Mouse (Mus musculus): ENCODE results near the gene Jam3. TPM values are rescaled to one million over a fixed set of nuclear protein-coding genes. Genes with fewer than 3 reads are reported as not detected.

Gene Jam3
- polyA plus RNA-seq, 1 experiment from 2014 or later: 47.4 TPM

- H3K4me2 ChIP-seq: no peak overlapping the region
- ATAC-seq (ENCODE audit: insufficient number of reproducible peaks, low FRiP score): no peak
- no peaks in the 10 kb centered on the region for H3K9me3 ChIP-seq (replicated peaks)
- H3K27ac ChIP-seq (ENCODE audit: poor library complexity, severe bottlenecking): no peak overlapping the region
- no peak overlapping the region for H3K4me3 ChIP-seq
- H3K27me3 ChIP-seq (replicated peaks): no peaks in the 10 kb centered on the region
- WGBS: 97% methylated on average over 1 of the region's 1 CpGs
- no peaks in the 10 kb centered on the region for H3K4me1 ChIP-seq (replicated peaks)
- H3K9ac ChIP-seq: no peak overlapping the region
- peaks cover 91% of the 10 kb centered on the region for H3K36me3 ChIP-seq
Observed at GRCm38 (mm10) chr9:27090134-27090533, 65.1 kb downstream of the Jam3 start.

DNA sequence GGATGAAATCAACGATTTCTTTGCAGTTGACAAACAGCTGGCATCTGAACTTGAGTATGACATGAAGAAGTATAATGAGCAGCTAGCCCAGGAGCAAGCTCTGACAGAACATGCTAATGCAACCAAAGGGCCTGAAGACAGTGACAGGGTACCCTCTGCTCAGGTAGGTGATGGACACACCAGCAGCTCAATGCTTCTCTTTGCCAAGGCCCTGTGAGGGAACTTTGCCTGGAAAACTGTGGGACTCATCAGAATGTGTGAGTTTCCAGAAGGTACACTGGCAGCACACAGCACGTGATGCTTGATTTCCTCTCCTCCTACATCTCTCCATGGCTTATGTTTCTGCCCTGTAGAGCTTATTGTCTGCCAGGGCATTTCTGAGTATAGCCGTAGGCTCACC lies 67.8 kb downstream of the Jam3 start:
- Histone ChIP-seq H3K27ac (ENCODE audit: poor library complexity, severe bottlenecking) (no peak overlapping the region), H3K9ac (no peak overlapping the region), H3K36me3 (peaks cover 92% of the 10 kb centered on the region), H3K4me3 (no peak overlapping the region), H3K4me1 (replicated peaks) (0 out of 2 replicates have a peak, but pooled peaks cover 3% of the 10 kb centered on the region), H3K9me3 (replicated peaks) (no peaks in the 10 kb centered on the region), H3K27me3 (replicated peaks) (no peaks in the 10 kb centered on the region), H3K4me2 (no peak overlapping the region)
- WGBS: 89% methylated on average over 3 of the region's 3 CpGs
- ATAC-seq (ENCODE audit: insufficient number of reproducible peaks, low FRiP score): no peak

- 0 out of 2 replicates have a peak, but pooled peaks cover 8% of the 10 kb centered on the region for H3K4me1 ChIP-seq (replicated peaks)
- no peak overlapping the region for H3K4me2 ChIP-seq
- H3K9me3 ChIP-seq (replicated peaks): no peaks in the 10 kb centered on the region
- 62% methylated on average over 5 of the region's 5 CpGs for WGBS
- no peak overlapping the region for H3K9ac ChIP-seq
- no peak overlapping the region for H3K4me3 ChIP-seq
- H3K27me3 ChIP-seq (replicated peaks): no peaks in the 10 kb centered on the region
- ATAC-seq (ENCODE audit: insufficient number of reproducible peaks, low FRiP score): no peak
- H3K36me3 ChIP-seq: peaks cover 90% of the 10 kb centered on the region
- no peak overlapping the region for H3K27ac ChIP-seq (ENCODE audit: poor library complexity, severe bottlenecking)
Observed at GRCm38 (mm10) chr9:27086256-27086655, 69.0 kb downstream of the Jam3 start.

DNA sequence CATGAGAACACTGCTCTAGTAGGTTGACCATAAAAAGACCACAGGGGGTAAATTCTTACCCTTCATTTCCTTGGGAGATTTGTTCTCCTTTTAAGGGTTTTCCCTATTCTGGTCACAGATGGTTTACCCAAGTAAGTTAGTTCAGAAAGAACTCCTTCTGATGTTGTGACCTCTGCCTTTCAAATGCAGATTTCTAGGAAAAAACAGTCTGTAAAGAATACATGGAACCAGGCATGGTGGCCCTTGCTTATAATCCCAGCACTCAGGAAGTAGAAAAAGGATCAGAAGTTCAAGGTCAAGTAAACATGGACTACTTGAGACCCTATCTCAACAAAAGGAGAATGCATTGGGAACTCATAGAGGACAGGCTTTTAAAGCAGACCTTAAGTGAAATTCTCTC lies 79.4 kb downstream of the Jam3 start:
- ATAC-seq (ENCODE audit: insufficient number of reproducible peaks, low FRiP score): no peak
- Histone ChIP-seq H3K4me1 (replicated peaks) (peaks cover 8% of the 10 kb centered on the region; the same call in 1 of the 2 replicates), H3K27ac (ENCODE audit: poor library complexity, severe bottlenecking) (no peak overlapping the region), H3K9me3 (replicated peaks) (no peaks in the 10 kb centered on the region), H3K4me2 (no peak overlapping the region), H3K27me3 (replicated peaks) (no peaks in the 10 kb centered on the region), H3K36me3 (peaks cover 63% of the 10 kb centered on the region), H3K4me3 (no peak overlapping the region), H3K9ac (no peak overlapping the region)

DNA sequence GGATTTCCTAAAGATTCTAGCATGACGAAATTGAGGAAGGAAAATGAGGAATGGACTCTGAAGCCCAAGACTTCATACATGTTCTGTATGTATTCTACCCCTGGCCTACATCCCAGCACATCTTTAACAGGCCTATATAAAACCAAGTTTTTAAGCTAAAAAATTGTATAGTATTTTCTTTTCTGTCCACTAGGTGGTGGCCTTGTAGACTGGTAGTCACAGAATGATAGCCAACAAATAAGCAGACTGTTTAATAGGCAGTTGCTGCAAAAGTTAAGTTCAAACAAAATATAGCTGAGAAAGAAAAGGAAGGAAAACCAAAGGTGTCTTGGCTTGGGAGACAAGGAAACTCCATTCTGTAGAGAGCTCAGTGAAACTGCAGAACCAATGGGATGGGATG lies 80.5 kb downstream of the Jam3 start:
- Histone ChIP-seq H3K36me3 (peaks cover 64% of the 10 kb centered on the region), H3K4me1 (replicated peaks) (peaks cover 8% of the 10 kb centered on the region; the same call in 1 of the 2 replicates), H3K4me3 (no peak overlapping the region), H3K9me3 (replicated peaks) (no peaks in the 10 kb centered on the region), H3K4me2 (no peak overlapping the region), H3K27me3 (replicated peaks) (no peaks in the 10 kb centered on the region), H3K9ac (no peak overlapping the region), H3K27ac (ENCODE audit: poor library complexity, severe bottlenecking) (no peak overlapping the region)
- ATAC-seq (ENCODE audit: insufficient number of reproducible peaks, low FRiP score): no peak
- WGBS: 57% methylated on average over 1 of the region's 1 CpGs

DNA sequence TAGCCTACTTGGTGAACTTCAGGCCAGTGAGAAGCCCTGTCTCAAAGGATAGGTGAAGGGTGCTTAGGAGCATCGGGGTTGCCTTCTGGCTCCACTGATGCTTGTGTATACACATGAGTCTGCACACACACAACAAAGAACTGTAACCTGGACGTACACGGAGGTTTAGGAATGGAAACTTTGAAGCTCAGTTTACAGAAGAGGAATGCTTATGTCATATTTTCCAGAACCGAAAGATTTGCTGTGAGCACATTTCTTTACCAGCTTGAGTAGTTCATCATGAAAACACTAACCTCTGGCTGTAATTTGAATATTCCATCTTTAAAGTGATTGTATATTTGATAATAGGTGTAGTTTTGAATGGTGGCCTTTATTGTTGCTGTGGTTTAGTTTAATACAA lies 84.3 kb downstream of the Jam3 start:
- 82% methylated on average over 4 of the region's 4 CpGs for WGBS
- Histone ChIP-seq H3K4me3 (no peak overlapping the region), H3K9me3 (replicated peaks) (no peaks in the 10 kb centered on the region), H3K4me2 (no peak overlapping the region), H3K27ac (ENCODE audit: poor library complexity, severe bottlenecking) (no peak overlapping the region), H3K4me1 (replicated peaks) (peaks cover 8% of the 10 kb centered on the region; the same call in 1 of the 2 replicates), H3K9ac (no peak overlapping the region), H3K36me3 (peaks cover 80% of the 10 kb centered on the region), H3K27me3 (replicated peaks) (no peaks in the 10 kb centered on the region)
- ATAC-seq (ENCODE audit: insufficient number of reproducible peaks, low FRiP score): no peak

DNA sequence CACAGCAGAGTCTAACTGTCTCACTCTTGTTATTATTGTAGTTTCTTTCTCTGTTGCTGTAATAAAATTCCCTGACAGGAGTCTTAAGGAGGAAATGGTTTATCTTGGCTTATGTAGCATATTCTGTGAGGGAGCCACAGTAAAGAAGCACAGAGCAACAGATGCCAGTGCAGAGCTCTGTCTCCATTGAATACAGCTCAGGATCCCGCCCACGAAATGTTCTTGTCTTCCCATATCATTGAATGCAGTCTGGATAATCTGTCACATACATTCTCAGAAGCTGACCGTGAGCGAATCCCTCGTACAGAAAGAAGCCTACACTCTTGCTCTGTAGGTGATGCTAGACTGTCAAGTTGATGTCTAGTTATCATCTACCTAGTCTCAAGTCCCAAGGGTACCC lies 96.9 kb downstream of the Jam3 start:
- Histone ChIP-seq H3K27ac (ENCODE audit: poor library complexity, severe bottlenecking) (no peak overlapping the region), H3K9me3 (replicated peaks) (no peaks in the 10 kb centered on the region), H3K36me3 (peaks cover 79% of the 10 kb centered on the region), H3K4me1 (replicated peaks) (no peaks in the 10 kb centered on the region), H3K9ac (no peak overlapping the region), H3K27me3 (replicated peaks) (no peaks in the 10 kb centered on the region), H3K4me2 (no peak overlapping the region), H3K4me3 (no peak overlapping the region)
- 93% methylated on average over 5 of the region's 5 CpGs for whole genome bisulfite sequencing
- no peak for ATAC-seq (ENCODE audit: insufficient number of reproducible peaks, low FRiP score)

DNA sequence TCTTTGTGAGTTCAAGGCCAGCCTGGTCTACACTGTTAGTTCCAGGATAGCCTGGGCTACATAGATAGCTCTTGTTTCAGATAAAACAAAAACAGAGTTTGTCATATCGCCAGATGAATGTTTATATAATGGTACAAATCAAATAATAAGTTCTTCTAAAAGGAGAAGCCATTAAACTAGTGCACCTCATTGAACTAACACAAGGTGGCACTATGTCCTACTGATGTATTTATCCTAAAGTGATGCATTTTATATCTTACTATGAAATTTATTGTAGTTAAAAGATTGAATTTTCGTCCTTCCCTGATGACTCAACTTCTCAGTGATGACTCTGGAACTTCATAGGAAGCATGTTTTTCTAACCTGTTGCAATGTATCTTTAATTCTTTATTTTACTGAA lies 105.7 kb downstream of the Jam3 start:
- WGBS: 88% methylated on average over 2 of the region's 2 CpGs
- no peak for ATAC-seq (ENCODE audit: insufficient number of reproducible peaks, low FRiP score)
- H3K9ac ChIP-seq: no peak overlapping the region

More for the DNA sequence above, 105.7 kb downstream of the Jam3 start:
- Histone ChIP-seq H3K4me2 (no peak overlapping the region), H3K27ac (ENCODE audit: poor library complexity, severe bottlenecking) (no peak overlapping the region), H3K4me1 (replicated peaks) (no peaks in the 10 kb centered on the region), H3K9me3 (replicated peaks) (no peaks in the 10 kb centered on the region), H3K36me3 (peaks cover 71% of the 10 kb centered on the region), H3K27me3 (replicated peaks) (no peaks in the 10 kb centered on the region), H3K4me3 (no peak overlapping the region)

Other genes with a start within 250 kb of the Jam3 start
- 0.06 and 0.09 TPM in 2 replicates for gene Gm1110, start 232.3 kb downstream of the Jam3 start, polyA plus RNA-seq (2016; fragmentation: Nextera tagmentation; extraction: Ambion mirVana)
- gene Acad8, start 155.9 kb downstream of the Jam3 start, polyA plus RNA-seq (2016; fragmentation: Nextera tagmentation; extraction: Ambion mirVana): 39.7 and 40.1 TPM in 2 replicates
- 105 and 106 TPM in 2 replicates for gene Thyn1, start 155.7 kb downstream of the Jam3 start, polyA plus RNA-seq (2016; fragmentation: Nextera tagmentation; extraction: Ambion mirVana)
- gene Vps26b, start 125.4 kb downstream of the Jam3 start, polyA plus RNA-seq (2016; fragmentation: Nextera tagmentation; extraction: Ambion mirVana): 26.7 and 29.6 TPM in 2 replicates
- 23.2 and 26.1 TPM in 2 replicates for gene Ncapd3, start 125.2 kb downstream of the Jam3 start, polyA plus RNA-seq (2016; fragmentation: Nextera tagmentation; extraction: Ambion mirVana)
- 3.1 and 3.3 TPM in 2 replicates for gene Igsf9b, start 143.8 kb upstream of the Jam3 start, polyA plus RNA-seq (2016; fragmentation: Nextera tagmentation; extraction: Ambion mirVana)
- not detected in 2 replicates for gene Spata19, start 241.4 kb upstream of the Jam3 start, polyA plus RNA-seq (2016; fragmentation: Nextera tagmentation; extraction: Ambion mirVana)